Mouse (Mus musculus) liver, postnatal 0 days (tissue): Measurements from ENCODE around the gene Patz1. TPM values are rescaled to one million over a fixed set of nuclear protein-coding genes. Genes with fewer than 3 reads are reported as not detected.
A peak's percentile ranks its signal among the peaks of the same experiment; 100 is the strongest.

Experiments used
- ATAC-seq: fragments of 200-750 bp; cut with Nextera tagmentation; 2 replicates; pipeline ENCODE4 v1.8.0; 2017; ENCODE audit warnings: mild to moderate bottlenecking, moderate library complexity
- DNase-seq: peaks from one replicate; pipeline ENCODE4 v3.0.0-alpha.2; 2016
- H3K27ac ChIP-seq: fragments of 300-500 bp; sonication (generic); 2 replicates; pipeline ENCODE4 v1.5.1; 2014; ENCODE audit warnings: antibody characterized with exemption, moderate library complexity, mild to moderate bottlenecking, low read depth
- H3K27me3 ChIP-seq: fragments of 300-500 bp; sonication (generic); 2 replicates; pipeline ENCODE4 v1.6.1; 2014; ENCODE audit warnings: low read length, control low read depth, mixed read lengths; ENCODE audit not compliant: insufficient read depth
- H3K36me3 ChIP-seq: fragments of 300-500 bp; sonication (generic); replicated peaks from 2 replicates; pipeline ENCODE4 v1.6.1; 2014; ENCODE audit warnings: mild to moderate bottlenecking, control low read depth, low read length, moderate library complexity, mixed read lengths; ENCODE audit not compliant: insufficient read depth
- H3K4me1 ChIP-seq: fragments of 300-500 bp; sonication (generic); 2 replicates; pipeline ENCODE4 v1.6.1; 2014; ENCODE audit warnings: antibody characterized with exemption, mild to moderate bottlenecking, control low read depth; ENCODE audit not compliant: insufficient read depth
- H3K4me2 ChIP-seq: fragments of 300-500 bp; sonication (generic); 2 replicates; pipeline ENCODE4 v1.6.1; 2014; ENCODE audit warnings: low read depth, mild to moderate bottlenecking, low read length, moderate library complexity, mixed read lengths
- H3K4me3 ChIP-seq: fragments of 300-500 bp; sonication (generic); 2 replicates; pipeline ENCODE4 v1.5.1; 2014; ENCODE audit warnings: low read depth, low read length
- H3K9ac ChIP-seq: fragments of 300-500 bp; sonication (generic); replicated peaks from 2 replicates; pipeline ENCODE4 v1.6.1; 2014; ENCODE audit warnings: mild to moderate bottlenecking, moderate library complexity
- H3K9me3 ChIP-seq: fragments of 300-500 bp; sonication (generic); 2 replicates; pipeline ENCODE4 v1.6.1; 2016; ENCODE audit warnings: mild to moderate bottlenecking, control low read depth, low read length, mixed read lengths
- CTCF ChIP-seq: sonication (generic); IDR thresholded peaks from 2 replicates; pipeline ENCODE4 v1.5.1; 2016; ENCODE audit warnings: antibody characterized with exemption, low read depth
- EP300 ChIP-seq: IDR thresholded peaks from 2 replicates; pipeline ENCODE4 v1.6.1; 2016; ENCODE audit warnings: antibody characterized with exemption, low read depth, mild to moderate bottlenecking
- WGBS: fragments of 180-500 bp; shearing (Covaris S2); extraction: QIAGEN DNeasy Blood & Tissue Kit; methylation state at CpG from one replicate; pipeline ENCODE4 v1.1.7; 2014; ENCODE audit not compliant: insufficient replicate concordance; 5-methylcytosine and 5-hydroxymethylcytosine counted together
- polyA plus RNA-seq: library from polyadenylated mRNA; unstranded; fragments of >200 nt; fragmentation: Nextera tagmentation; extraction: Ambion mirVana; gene quantifications from 2 replicates; pipeline ENCODE4 v1.2.1, GENCODE M21; 2015

The Patz1 gene
- polyA plus RNA-seq, 1 experiment from 2014 or later = 8.8 TPM

- ATAC-seq (no peak), DNase-seq (no peak)
- no peaks in the 10 kb centered on the region for H3K9me3 ChIP-seq
- H3K36me3 ChIP-seq = no peaks in the 10 kb centered on the region
- WGBS = 5% methylated on average over 14 of the region's 14 CpGs
- H3K27me3 ChIP-seq = peaks cover 4% of the 10 kb centered on the region; the same call in 1 of the 2 replicates
- no peak for TF ChIP-seq CTCF
- no peak for TF ChIP-seq EP300
- peaks cover 40% of the 10 kb centered on the region for H3K4me1 ChIP-seq
- H3K4me2 ChIP-seq = peak overlapping the region; percentile 80
- H3K4me3 ChIP-seq = peak overlapping the region; percentile 52
- H3K9ac ChIP-seq = peak overlapping the region; percentile 60
- peak overlapping the region; percentile 76 for H3K27ac ChIP-seq
Measured at GRCm38 (mm10) chr11:3330991-3331750, 42.5 kb downstream of the Patz1 start.

GRCm38 (mm10) chr11:3331756-3332642 lies 43.3 kb downstream of the Patz1 start:
- H3K9me3 ChIP-seq = no peaks in the 10 kb centered on the region
- TF ChIP-seq EP300 (no peak), CTCF (peak; percentile 26; the same call in 1 of the 2 replicates)
- H3K4me2 ChIP-seq = peak overlapping the region; percentile 80
- H3K36me3 ChIP-seq = no peaks in the 10 kb centered on the region
- peaks cover 4% of the 10 kb centered on the region; the same call in 1 of the 2 replicates for H3K27me3 ChIP-seq
- 2% methylated on average over 62 of the region's 75 CpGs for whole genome bisulfite sequencing
- H3K4me3 ChIP-seq = peak overlapping the region; percentile 52
- H3K9ac ChIP-seq = peak overlapping the region; percentile 51
- ATAC-seq = peak; percentile 96
- H3K4me1 ChIP-seq = peaks cover 40% of the 10 kb centered on the region
- peak; percentile 91 for DNase-seq
- peak overlapping the region; percentile 77 for H3K27ac ChIP-seq

GRCm38 (mm10) chr11:3333111-3333695 lies 44.5 kb downstream of the Patz1 start:
- no peak overlapping the region for H3K27ac ChIP-seq
- DNase-seq (no peak), ATAC-seq (no peak)
- no peak for TF ChIP-seq CTCF
- no peak for TF ChIP-seq EP300
- H3K27me3 ChIP-seq = peaks cover 4% of the 10 kb centered on the region; the same call in 1 of the 2 replicates
- no peaks in the 10 kb centered on the region for H3K9me3 ChIP-seq
- WGBS = 79% methylated on average over 11 of the region's 11 CpGs
- peaks cover 44% of the 10 kb centered on the region for H3K4me1 ChIP-seq
- no peak overlapping the region for H3K4me3 ChIP-seq
- no peaks in the 10 kb centered on the region for H3K36me3 ChIP-seq
- H3K9ac ChIP-seq = no peak overlapping the region
- H3K4me2 ChIP-seq = no peak overlapping the region

- H3K27ac ChIP-seq = no peak overlapping the region
- H3K4me2 ChIP-seq = no peak overlapping the region
- no peak for ATAC-seq
- no peaks in the 10 kb centered on the region for H3K36me3 ChIP-seq
- peaks cover 40% of the 10 kb centered on the region for H3K4me1 ChIP-seq
- no peak for DNase-seq
- TF ChIP-seq CTCF (no peak), EP300 (no peak)
- peaks cover 4% of the 10 kb centered on the region; the same call in 1 of the 2 replicates for H3K27me3 ChIP-seq
- 74% methylated on average over 11 of the region's 11 CpGs for whole genome bisulfite sequencing
- H3K9me3 ChIP-seq = no peaks in the 10 kb centered on the region
- H3K4me3 ChIP-seq = no peak overlapping the region
- H3K9ac ChIP-seq = no peak overlapping the region
Measured at GRCm38 (mm10) chr11:3334141-3334710, 45.6 kb downstream of the Patz1 start.

GRCm38 (mm10) chr11:3334711-3335316 lies 46.1 kb downstream of the Patz1 start:
- TF ChIP-seq CTCF (no peak), EP300 (no peak)
- H3K4me1 ChIP-seq = peaks cover 40% of the 10 kb centered on the region
- no peak for ATAC-seq

More at GRCm38 (mm10) chr11:3334711-3335316, 46.1 kb downstream of the Patz1 start:
- Histone ChIP-seq H3K9me3 (no peaks in the 10 kb centered on the region), H3K9ac (no peak overlapping the region), H3K27me3 (peaks cover 4% of the 10 kb centered on the region; the same call in 1 of the 2 replicates), H3K36me3 (no peaks in the 10 kb centered on the region), H3K4me3 (no peak overlapping the region), H3K4me2 (peak overlapping the region; percentile 49; the same call in 1 of the 2 replicates), H3K27ac (peak overlapping the region; percentile 68)
- DNase-seq = no peak
- WGBS = 32% methylated on average over 9 of the region's 9 CpGs
